Mouse (Mus musculus) embryonic facial prominence, embryonic 13.5 days (tissue): Measurements from ENCODE around the gene Ppp4r2. TPM values are rescaled to one million over a fixed set of nuclear protein-coding genes. Genes with fewer than 3 reads are reported as not detected.

ENCODE experiments used
- ATAC-seq: fragments of 200-750 bp; cut with Nextera tagmentation; 2 replicates; pipeline ENCODE4 v1.8.0; 2017; ENCODE audit warnings: low read depth; ENCODE audit not compliant: insufficient number of reproducible peaks, insufficient read depth, low FRiP score, low TSS enrichment
- H3K27ac ChIP-seq: fragments of 300-500 bp; sonication (generic); 2 replicates; pipeline ENCODE4 v1.5.1; 2015; ENCODE audit warnings: moderate library complexity, mild to moderate bottlenecking, inconsistent platforms
- H3K27me3 ChIP-seq: fragments of 300-500 bp; sonication (generic); 2 replicates; pipeline ENCODE4 v1.6.1; 2015; ENCODE audit warnings: mild to moderate bottlenecking, inconsistent platforms
- H3K36me3 ChIP-seq: fragments of 300-500 bp; sonication (generic); 2 replicates; pipeline ENCODE4 v1.6.1; 2015; ENCODE audit warnings: mild to moderate bottlenecking, inconsistent platforms
- H3K4me1 ChIP-seq: fragments of 300-500 bp; sonication (generic); 2 replicates; pipeline ENCODE4 v1.6.1; 2015; ENCODE audit warnings: inconsistent platforms
- H3K4me2 ChIP-seq: fragments of 300-500 bp; sonication (generic); 2 replicates; pipeline ENCODE4 v1.6.1; 2015; ENCODE audit warnings: moderate library complexity, mild to moderate bottlenecking, inconsistent platforms
- H3K4me3 ChIP-seq: fragments of 300-500 bp; sonication (generic); 2 replicates; pipeline ENCODE4 v1.5.1; 2015; ENCODE audit warnings: mild to moderate bottlenecking, inconsistent platforms
- H3K9ac ChIP-seq: fragments of 300-500 bp; sonication (generic); 2 replicates; pipeline ENCODE4 v1.6.1; 2015; ENCODE audit warnings: mild to moderate bottlenecking, inconsistent platforms
- H3K9me3 ChIP-seq: fragments of 300-500 bp; sonication (generic); 2 replicates; pipeline ENCODE4 v1.6.1; 2016; ENCODE audit warnings: inconsistent platforms
- WGBS: fragments of 180-500 bp; shearing (Covaris S2); methylation state at CpG from one replicate; pipeline ENCODE4 v1.1.7; 2015; ENCODE audit warnings: mixed read lengths; 5-methylcytosine and 5-hydroxymethylcytosine counted together
- polyA plus RNA-seq: library from polyadenylated mRNA; unstranded; fragments of >200 nt; fragmentation: Nextera tagmentation; extraction: Ambion mirVana; gene quantifications from 2 replicates; pipeline ENCODE4 v1.2.1, GENCODE M21; 2015

Ppp4r2 gene
- polyA plus RNA-seq, 1 experiment from 2014 or later, result 25.4 TPM

DNA sequence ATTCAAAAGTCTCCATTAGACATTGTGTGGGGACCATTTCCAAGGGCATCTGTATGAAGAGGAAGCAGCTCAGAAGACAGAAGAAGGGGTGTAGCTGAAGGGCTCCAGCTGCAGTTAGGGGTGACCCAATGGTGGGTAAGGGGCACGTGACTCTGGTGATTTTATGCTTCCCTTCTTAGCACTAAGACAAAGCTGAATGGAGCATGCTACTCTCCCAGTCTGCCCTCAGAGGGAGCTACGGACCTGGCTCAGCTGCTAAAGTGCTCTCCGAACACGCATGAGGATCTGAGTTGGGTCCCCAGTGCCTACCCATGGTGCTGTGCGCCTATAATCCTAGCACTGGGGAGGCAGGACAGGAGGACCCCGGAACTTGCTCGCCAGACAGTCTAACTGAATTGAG is 52.0 kb downstream of the Ppp4r2 start:
- peaks cover 12% of the 10 kb centered on the region; the same call in 1 of the 2 replicates for H3K4me1 ChIP-seq
- WGBS, result 64% methylated on average over 7 of the region's 7 CpGs

DNA sequence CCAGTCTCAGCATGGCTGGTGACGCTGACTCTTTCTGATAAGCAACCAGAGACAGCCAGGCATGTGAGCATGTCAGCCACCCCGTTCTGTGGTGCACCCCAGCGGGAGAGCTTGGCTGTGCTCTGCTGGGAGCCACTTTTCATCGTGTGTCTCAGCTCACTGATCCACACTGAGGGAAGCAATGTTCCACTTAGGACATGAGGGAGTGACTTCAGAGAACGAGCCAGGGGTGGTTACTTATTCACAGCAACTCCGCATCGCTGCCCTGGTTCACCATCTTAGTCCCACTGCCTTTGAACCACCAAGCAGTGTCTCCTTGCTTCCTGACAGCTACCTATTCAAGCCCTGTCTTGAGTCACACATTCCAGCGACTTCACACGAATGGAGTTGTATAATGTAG is 53.6 kb downstream of the Ppp4r2 start:
- Histone ChIP-seq H3K27ac (no peak overlapping the region), H3K9me3 (no peaks in the 10 kb centered on the region), H3K9ac (no peak overlapping the region), H3K4me3 (no peak overlapping the region), H3K4me2 (no peak overlapping the region), H3K27me3 (no peaks in the 10 kb centered on the region), H3K4me1 (peaks cover 7% of the 10 kb centered on the region; the same call in 1 of the 2 replicates), H3K36me3 (no peaks in the 10 kb centered on the region)
- ATAC-seq, result no peak
- WGBS, result 91% methylated on average over 9 of the region's 9 CpGs

More for the DNA sequence above, 52.0 kb downstream of the Ppp4r2 start:
- Histone ChIP-seq H3K36me3 (no peaks in the 10 kb centered on the region), H3K9ac (no peak overlapping the region), H3K4me3 (no peak overlapping the region), H3K9me3 (no peaks in the 10 kb centered on the region), H3K4me2 (no peak overlapping the region), H3K27me3 (peaks cover 9% of the 10 kb centered on the region; the same call in 1 of the 2 replicates), H3K27ac (no peak overlapping the region)
- no peak for ATAC-seq

DNA sequence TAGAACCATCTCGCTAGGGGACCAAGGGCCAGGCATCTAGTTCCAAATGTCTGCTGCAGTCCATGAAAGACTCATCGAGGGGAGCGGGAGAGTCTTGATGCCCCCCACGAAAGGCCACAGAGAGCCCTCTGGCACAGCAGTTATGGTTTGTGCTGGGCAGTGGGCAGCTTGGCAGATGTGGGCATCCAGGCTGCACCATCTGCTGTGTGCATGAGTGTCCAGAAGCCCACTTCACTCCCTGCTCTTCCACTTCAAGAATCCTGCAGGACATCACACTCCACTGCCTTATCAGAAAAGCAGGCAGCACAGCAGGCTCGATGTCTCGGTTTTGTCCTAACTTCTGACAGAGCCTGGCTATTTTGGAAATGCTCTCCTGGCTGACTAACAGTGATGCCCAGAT is 55.9 kb downstream of the Ppp4r2 start:
- Histone ChIP-seq H3K36me3 (no peaks in the 10 kb centered on the region), H3K27me3 (no peaks in the 10 kb centered on the region), H3K4me3 (no peak overlapping the region), H3K27ac (no peak overlapping the region), H3K4me2 (no peak overlapping the region), H3K9ac (no peak overlapping the region), H3K9me3 (no peaks in the 10 kb centered on the region), H3K4me1 (no peaks in the 10 kb centered on the region)
- ATAC-seq, result no peak
- WGBS, result 83% methylated on average over 6 of the region's 6 CpGs

DNA sequence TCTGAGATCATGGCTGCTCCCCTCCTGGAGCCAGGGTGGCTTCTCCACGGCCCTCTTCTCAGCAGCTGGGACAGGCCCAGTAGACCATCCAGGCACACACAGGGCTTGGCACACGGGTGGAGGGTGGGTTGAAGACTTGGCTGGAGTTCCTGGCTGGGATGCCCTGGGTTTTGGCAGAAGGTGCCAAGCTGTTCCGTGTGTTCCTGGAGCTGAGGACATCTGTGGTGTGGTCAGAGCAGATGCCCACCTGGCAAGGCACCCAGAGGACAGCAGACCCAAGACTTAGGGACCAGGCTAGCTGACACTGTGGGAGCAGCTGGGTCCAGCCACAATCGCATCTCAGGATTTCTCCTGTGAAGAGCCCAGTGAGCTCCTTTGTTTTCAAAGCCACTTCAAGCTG is 59.1 kb downstream of the Ppp4r2 start:
- Histone ChIP-seq H3K4me2 (no peak overlapping the region), H3K9ac (no peak overlapping the region), H3K27ac (no peak overlapping the region), H3K4me3 (no peak overlapping the region), H3K36me3 (no peaks in the 10 kb centered on the region), H3K27me3 (no peaks in the 10 kb centered on the region), H3K9me3 (no peaks in the 10 kb centered on the region), H3K4me1 (no peaks in the 10 kb centered on the region)
- WGBS, result 85% methylated on average over 4 of the region's 4 CpGs
- no peak for ATAC-seq

DNA sequence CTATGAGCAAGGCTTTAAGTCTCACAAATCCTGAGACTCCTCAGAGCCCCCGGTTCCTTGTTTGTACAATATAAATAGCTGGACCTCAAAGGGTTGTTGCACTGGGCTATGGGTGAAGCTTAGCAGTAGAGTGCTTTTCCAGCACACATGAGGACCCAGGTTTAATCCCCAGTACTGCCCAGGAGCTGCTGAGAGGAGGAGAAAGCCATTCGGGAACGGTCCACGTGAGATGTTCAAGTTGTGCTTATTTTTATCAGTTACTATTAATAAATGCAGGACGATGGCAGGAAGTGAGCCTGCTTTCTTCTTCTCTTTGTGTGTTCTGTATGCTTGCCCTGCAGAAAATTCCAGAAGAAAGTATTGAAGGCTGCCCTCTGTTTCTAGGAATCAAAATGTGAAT is 59.7 kb downstream of the Ppp4r2 start:
- Histone ChIP-seq H3K36me3 (no peaks in the 10 kb centered on the region), H3K4me1 (no peaks in the 10 kb centered on the region), H3K4me2 (no peak overlapping the region), H3K27me3 (no peaks in the 10 kb centered on the region), H3K9me3 (no peaks in the 10 kb centered on the region), H3K27ac (no peak overlapping the region), H3K4me3 (no peak overlapping the region), H3K9ac (no peak overlapping the region)
- no peak for ATAC-seq
- WGBS, result 79% methylated on average over 5 of the region's 5 CpGs

DNA sequence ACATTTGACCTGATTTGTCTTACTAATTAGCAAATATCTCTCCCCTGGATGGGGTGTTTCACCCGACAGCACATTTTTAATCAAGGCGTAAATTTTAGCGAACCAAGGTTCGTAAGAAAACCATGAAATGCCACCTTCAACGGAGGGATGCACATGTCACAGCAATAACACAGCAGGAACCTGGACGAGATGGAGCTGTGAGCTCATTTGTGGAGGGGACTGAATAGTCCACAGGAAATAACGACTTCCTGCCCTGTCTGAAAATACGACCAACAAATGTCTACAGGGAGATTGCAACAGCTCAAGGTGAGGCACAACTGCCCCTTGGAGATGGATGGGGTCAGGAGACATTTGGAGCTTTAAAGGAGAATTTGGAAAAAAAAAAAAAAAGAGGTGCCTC is 61.8 kb downstream of the Ppp4r2 start:
- WGBS, result 69% methylated on average over 8 of the region's 8 CpGs
- no peaks in the 10 kb centered on the region for H3K4me1 ChIP-seq

DNA sequence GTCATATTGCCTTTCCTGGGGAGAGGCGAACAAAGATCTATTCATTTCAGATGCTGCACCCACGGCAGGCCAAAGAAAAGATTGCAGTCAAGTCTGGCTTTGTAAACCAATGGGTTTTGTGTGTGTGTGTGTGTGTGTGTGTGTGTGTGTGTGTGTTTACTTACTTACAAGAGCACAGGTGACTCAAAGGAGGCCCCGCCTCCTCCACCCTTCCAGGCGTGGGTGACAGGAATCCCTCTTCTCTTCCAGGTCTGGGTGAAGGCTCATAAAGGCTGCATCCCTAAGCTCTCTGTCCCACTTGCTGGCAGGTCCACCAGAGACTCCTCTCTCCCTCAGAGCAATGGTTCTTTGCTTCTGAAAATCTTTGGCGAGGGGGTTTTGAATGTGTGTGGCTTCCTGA is 63.5 kb downstream of the Ppp4r2 start:
- Histone ChIP-seq H3K4me2 (no peak overlapping the region), H3K4me1 (no peaks in the 10 kb centered on the region)
- WGBS, result 66% methylated on average over 5 of the region's 5 CpGs

More for the DNA sequence above, 61.8 kb downstream of the Ppp4r2 start:
- Histone ChIP-seq H3K27ac (no peak overlapping the region), H3K9me3 (no peaks in the 10 kb centered on the region), H3K9ac (no peak overlapping the region), H3K4me2 (no peak overlapping the region), H3K36me3 (no peaks in the 10 kb centered on the region), H3K27me3 (no peaks in the 10 kb centered on the region), H3K4me3 (no peak overlapping the region)
- ATAC-seq, result no peak

DNA sequence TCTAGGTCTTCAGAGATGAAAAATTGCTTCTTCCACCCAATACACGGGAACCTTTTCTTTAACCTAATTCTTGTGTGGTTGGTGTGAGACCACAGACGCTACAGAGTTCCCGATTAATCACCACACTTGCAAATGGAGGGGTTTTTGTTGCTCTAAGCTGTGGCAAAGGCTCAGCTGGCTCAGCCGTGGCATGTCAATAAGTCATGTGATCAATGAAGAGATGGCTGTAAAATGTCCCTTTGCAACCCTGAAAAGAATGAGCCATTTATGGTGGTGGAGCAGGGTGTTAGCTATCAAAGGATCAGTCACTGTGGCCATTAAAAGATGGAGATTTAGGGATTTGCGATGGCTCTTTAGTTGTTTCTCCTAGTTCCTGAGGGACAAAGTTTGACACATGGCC is 71.0 kb downstream of the Ppp4r2 start:
- Histone ChIP-seq H3K4me1 (no peaks in the 10 kb centered on the region), H3K4me3 (no peak overlapping the region), H3K36me3 (no peaks in the 10 kb centered on the region), H3K9ac (no peak overlapping the region), H3K27me3 (no peaks in the 10 kb centered on the region), H3K27ac (no peak overlapping the region), H3K4me2 (no peak overlapping the region), H3K9me3 (no peaks in the 10 kb centered on the region)
- WGBS, result 78% methylated on average over 5 of the region's 5 CpGs
- ATAC-seq, result no peak

More for the DNA sequence above, 63.5 kb downstream of the Ppp4r2 start:
- no peaks in the 10 kb centered on the region for H3K27me3 ChIP-seq
- no peak overlapping the region for H3K9ac ChIP-seq
- no peaks in the 10 kb centered on the region for H3K36me3 ChIP-seq
- H3K4me3 ChIP-seq, result no peak overlapping the region
- ATAC-seq, result no peak
- H3K27ac ChIP-seq, result no peak overlapping the region
- no peaks in the 10 kb centered on the region for H3K9me3 ChIP-seq

DNA sequence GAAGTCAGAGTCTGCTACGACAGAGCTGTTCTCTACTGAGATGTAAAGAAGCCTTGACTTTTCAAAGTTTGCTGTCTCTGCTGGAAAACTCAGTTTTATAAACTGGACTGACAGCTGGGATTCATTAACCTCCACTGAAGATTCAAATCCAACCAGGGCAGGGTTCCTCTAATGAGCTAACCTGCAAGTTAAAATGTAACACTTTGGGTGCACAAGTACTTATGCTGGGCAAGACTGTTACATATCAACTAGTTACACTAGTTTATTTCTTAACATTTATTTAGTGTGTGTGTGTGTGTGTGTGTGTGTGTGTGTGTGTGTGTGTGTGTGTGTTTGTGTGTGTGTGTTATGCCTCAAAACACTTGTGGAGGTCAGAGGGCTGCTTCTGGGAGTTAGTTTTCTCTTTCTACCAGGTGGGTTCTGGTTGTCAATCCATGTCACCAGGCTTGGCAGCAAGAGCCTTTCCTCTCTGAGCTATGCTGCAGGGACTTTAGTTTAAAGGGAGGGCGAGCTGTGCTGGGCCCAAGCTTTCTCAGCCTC is 76.8 kb downstream of the Ppp4r2 start:
- no peak for ATAC-seq
- Histone ChIP-seq H3K27ac (no peak overlapping the region), H3K9me3 (no peaks in the 10 kb centered on the region), H3K4me2 (no peak overlapping the region), H3K36me3 (no peaks in the 10 kb centered on the region), H3K4me1 (no peaks in the 10 kb centered on the region), H3K4me3 (no peak overlapping the region), H3K27me3 (no peaks in the 10 kb centered on the region), H3K9ac (no peak overlapping the region)
- 43% methylated on average over 2 of the region's 2 CpGs for WGBS

Other genes starting within 250 kb of the Ppp4r2 start
- gene Shq1, start 162.5 kb upstream of the Ppp4r2 start, polyA plus RNA-seq, result 13.7 and 15.6 TPM in 2 replicates
- gene Gxylt2, start 128.9 kb upstream of the Ppp4r2 start, polyA plus RNA-seq, result 33.2 and 39.5 TPM in 2 replicates